Mouse (Mus musculus) forebrain, embryonic 14.5 days (tissue): ENCODE measurements at regions not wholly inside any gene's neighbourhood (a gene's known extent, or its start where the extent isn't known, plus 50 kb on each side); places are given as distances from the start of the nearest gene placed in this dataset.

Source experiments
- ATAC-seq: fragments of 200-750 bp; cut with Nextera tagmentation; 2 replicates; pipeline ENCODE4 v1.8.0; 2017; ENCODE audit warnings: mild to moderate bottlenecking, moderate library complexity
- DNase-seq: peaks from one replicate; pipeline ENCODE4 v3.0.0-alpha.2; 2015; ENCODE audit warnings: low spot score
- H3K27ac ChIP-seq: fragments of 300-500 bp; sonication (generic); 2 replicates; pipeline ENCODE4 v1.5.1; 2014; ENCODE audit warnings: low read depth, mild to moderate bottlenecking, control low read depth, low read length, moderate library complexity
- H3K27me3 ChIP-seq: fragments of 300-500 bp; sonication (generic); replicated peaks from 2 replicates; pipeline ENCODE4 v1.6.1; 2014; ENCODE audit warnings: low read length, control low read depth, mixed read lengths; ENCODE audit not compliant: control insufficient read depth, insufficient read depth
- H3K36me3 ChIP-seq: fragments of 300-500 bp; sonication (generic); 2 replicates; pipeline ENCODE4 v1.6.1; 2014; ENCODE audit warnings: low read length, control low read depth; ENCODE audit not compliant: control insufficient read depth, insufficient read depth
- H3K4me1 ChIP-seq: fragments of 300-500 bp; sonication (generic); 2 replicates; pipeline ENCODE4 v1.6.1; 2014; ENCODE audit warnings: antibody characterized with exemption, low read length, control low read depth; ENCODE audit not compliant: control insufficient read depth, insufficient read depth
- H3K4me2 ChIP-seq: fragments of 300-500 bp; sonication (generic); 2 replicates; pipeline ENCODE4 v1.6.1; 2014; ENCODE audit warnings: mild to moderate bottlenecking, control low read depth, low read length
- H3K4me3 ChIP-seq: fragments of 300-500 bp; sonication (generic); 2 replicates; pipeline ENCODE4 v1.5.1; 2014; ENCODE audit warnings: low read depth, low read length, control low read depth
- H3K9ac ChIP-seq: fragments of 300-500 bp; sonication (generic); 2 replicates; pipeline ENCODE4 v1.6.1; 2014; ENCODE audit warnings: mild to moderate bottlenecking, low read length, control low read depth, moderate library complexity
- H3K9me3 ChIP-seq: fragments of 300-500 bp; sonication (generic); replicated peaks from 2 replicates; pipeline ENCODE4 v1.6.1; 2016; ENCODE audit warnings: low read length, control low read depth, mixed read lengths; ENCODE audit not compliant: control insufficient read depth
- WGBS: fragments of 180-500 bp; shearing (Covaris S2); extraction: QIAGEN DNeasy Blood & Tissue Kit; methylation state at CpG from one replicate; pipeline ENCODE4 v1.1.7; 2014; 5-methylcytosine and 5-hydroxymethylcytosine counted together

GRCm38 (mm10) chr13:57145782-57146181 is 250.0 kb upstream of the Trpc7 start:
- 4% methylated on average over 2 of the region's 2 CpGs for WGBS
- H3K4me2 ChIP-seq: no peak overlapping the region
- ATAC-seq (peak; percentile 66), DNase-seq (peak; percentile 71)
- no peak overlapping the region for H3K9ac ChIP-seq
- no peak overlapping the region for H3K27ac ChIP-seq
- no peak overlapping the region for H3K4me3 ChIP-seq
- peaks cover 12% of the 10 kb centered on the region for H3K4me1 ChIP-seq
- H3K9me3 ChIP-seq: no peaks in the 10 kb centered on the region
- H3K36me3 ChIP-seq: no peaks in the 10 kb centered on the region
- H3K27me3 ChIP-seq: no peaks in the 10 kb centered on the region

- ATAC-seq: no peak
- DNase-seq: no peak
- WGBS: 54% methylated on average over 5 of the region's 5 CpGs
Observed at GRCm38 (mm10) chr13:57142851-57143250, 247.1 kb upstream of the Trpc7 start.

DNA sequence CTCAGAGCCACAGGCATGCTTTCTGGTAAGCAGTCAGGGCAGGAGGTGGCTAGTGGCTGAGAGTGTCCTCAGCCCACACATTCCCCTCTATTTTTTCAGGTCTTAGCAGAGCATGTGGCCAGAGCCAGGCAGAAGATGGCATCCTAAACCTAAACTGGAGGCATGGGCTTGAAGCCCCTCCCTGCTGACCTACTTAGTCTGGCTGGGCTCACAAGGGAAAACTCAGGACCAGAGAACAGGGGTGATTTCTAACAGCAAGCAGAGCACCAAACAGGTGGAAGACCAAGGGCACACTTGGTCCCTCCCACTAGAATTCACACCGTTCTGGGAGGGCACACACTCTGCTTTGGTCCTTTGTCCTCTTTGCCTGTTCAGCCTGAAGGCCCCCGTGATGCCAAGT is 246.6 kb upstream of the Trpc7 start:
- 10% methylated on average over 2 of the region's 2 CpGs for whole genome bisulfite sequencing
- DNase-seq: no peak
- H3K27ac ChIP-seq: no peak overlapping the region

More at GRCm38 (mm10) chr13:57142851-57143250, 247.1 kb upstream of the Trpc7 start:
- Histone ChIP-seq H3K4me1 (peaks cover 15% of the 10 kb centered on the region), H3K36me3 (no peaks in the 10 kb centered on the region), H3K9me3 (no peaks in the 10 kb centered on the region), H3K27me3 (no peaks in the 10 kb centered on the region), H3K4me3 (no peak overlapping the region), H3K4me2 (no peak overlapping the region), H3K27ac (no peak overlapping the region), H3K9ac (no peak overlapping the region)

DNA sequence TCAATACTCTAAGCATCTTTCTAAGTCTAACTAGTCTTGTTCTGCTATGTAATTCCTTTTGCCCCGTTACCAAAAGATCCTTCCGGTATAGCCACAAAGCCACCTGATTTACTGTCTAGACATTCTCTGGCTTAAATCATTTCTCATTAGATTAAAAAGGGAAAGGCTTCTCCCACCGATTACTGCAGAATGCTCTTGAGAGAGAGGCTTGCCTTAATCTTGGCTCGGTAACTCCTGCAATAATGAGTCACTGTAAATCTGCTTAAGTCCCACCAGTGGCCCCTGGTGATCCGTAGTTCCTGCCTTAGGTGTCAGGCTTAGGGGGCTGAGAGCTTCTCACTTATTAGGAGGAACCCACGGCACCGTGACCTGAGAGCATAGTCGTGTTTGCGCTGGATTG is 220.1 kb upstream of the Trpc7 start:
- Histone ChIP-seq H3K4me3 (no peak overlapping the region), H3K9me3 (no peaks in the 10 kb centered on the region), H3K36me3 (no peaks in the 10 kb centered on the region), H3K27me3 (no peaks in the 10 kb centered on the region), H3K4me1 (no peaks in the 10 kb centered on the region), H3K4me2 (no peak overlapping the region), H3K27ac (no peak overlapping the region), H3K9ac (no peak overlapping the region)
- ATAC-seq (no peak), DNase-seq (no peak)
- 59% methylated on average over 9 of the region's 9 CpGs for WGBS

More for the DNA sequence above, 246.6 kb upstream of the Trpc7 start:
- no peak for ATAC-seq
- Histone ChIP-seq H3K27me3 (no peaks in the 10 kb centered on the region), H3K9ac (no peak overlapping the region), H3K9me3 (no peaks in the 10 kb centered on the region), H3K36me3 (no peaks in the 10 kb centered on the region), H3K4me2 (no peak overlapping the region), H3K4me1 (peaks cover 15% of the 10 kb centered on the region), H3K4me3 (no peak overlapping the region)

- Histone ChIP-seq H3K27me3 (no peaks in the 10 kb centered on the region), H3K36me3 (no peaks in the 10 kb centered on the region), H3K9me3 (no peaks in the 10 kb centered on the region), H3K9ac (peak overlapping the region; percentile 37), H3K4me1 (peaks cover 11% of the 10 kb centered on the region), H3K27ac (0 out of 2 replicates have a peak overlapping the region, but pooled peaks have one; percentile 21), H3K4me3 (no peak overlapping the region), H3K4me2 (peak overlapping the region; percentile 23; the same call in 1 of the 2 replicates)
- WGBS: 2% methylated on average over 12 of the region's 12 CpGs
- ATAC-seq: no peak
- DNase-seq: peak; percentile 48
Observed at GRCm38 (mm10) chr13:57107956-57108355, 212.2 kb upstream of the Trpc7 start.

DNA sequence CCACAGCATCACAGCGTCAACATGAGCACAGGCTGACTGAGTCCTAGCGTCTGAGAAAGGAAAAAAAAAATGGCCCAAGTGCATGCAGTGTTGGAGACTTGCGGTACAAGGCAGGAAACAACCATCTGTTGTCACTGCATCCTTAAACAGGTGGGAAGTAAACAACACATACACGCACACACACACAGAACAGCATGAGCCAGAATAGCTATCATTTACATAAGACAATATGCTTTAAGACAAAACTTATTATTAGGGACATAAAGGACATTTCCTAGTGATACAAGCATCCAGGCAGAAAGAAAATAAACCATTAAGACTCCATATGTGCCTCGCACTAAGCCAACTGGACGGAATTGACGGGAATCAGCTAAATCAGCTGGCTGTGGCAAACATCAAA is 203.8 kb upstream of the Trpc7 start:
- no peak overlapping the region for H3K27ac ChIP-seq
- WGBS: 62% methylated on average over 7 of the region's 7 CpGs
- no peaks in the 10 kb centered on the region for H3K36me3 ChIP-seq
- peaks cover 7% of the 10 kb centered on the region; the same call in 1 of the 2 replicates for H3K4me1 ChIP-seq
- no peaks in the 10 kb centered on the region for H3K27me3 ChIP-seq
- no peak overlapping the region for H3K9ac ChIP-seq
- DNase-seq: peak; percentile 62
- H3K4me3 ChIP-seq: no peak overlapping the region
- ATAC-seq: peak; percentile 60
- H3K4me2 ChIP-seq: no peak overlapping the region
- H3K9me3 ChIP-seq: no peaks in the 10 kb centered on the region

- Histone ChIP-seq H3K4me2 (no peak overlapping the region), H3K9ac (no peak overlapping the region), H3K27ac (no peak overlapping the region), H3K27me3 (no peaks in the 10 kb centered on the region), H3K36me3 (no peaks in the 10 kb centered on the region), H3K4me1 (no peaks in the 10 kb centered on the region), H3K9me3 (no peaks in the 10 kb centered on the region), H3K4me3 (no peak overlapping the region)
- ATAC-seq: no peak
- no peak for DNase-seq
- 94% methylated on average over 8 of the region's 8 CpGs for WGBS
Observed at GRCm38 (mm10) chr13:57091886-57092285, 196.1 kb upstream of the Trpc7 start.

- 86% methylated on average over 13 of the region's 13 CpGs for WGBS
Observed at GRCm38 (mm10) chr13:57089381-57090075, 193.7 kb upstream of the Trpc7 start.

DNA sequence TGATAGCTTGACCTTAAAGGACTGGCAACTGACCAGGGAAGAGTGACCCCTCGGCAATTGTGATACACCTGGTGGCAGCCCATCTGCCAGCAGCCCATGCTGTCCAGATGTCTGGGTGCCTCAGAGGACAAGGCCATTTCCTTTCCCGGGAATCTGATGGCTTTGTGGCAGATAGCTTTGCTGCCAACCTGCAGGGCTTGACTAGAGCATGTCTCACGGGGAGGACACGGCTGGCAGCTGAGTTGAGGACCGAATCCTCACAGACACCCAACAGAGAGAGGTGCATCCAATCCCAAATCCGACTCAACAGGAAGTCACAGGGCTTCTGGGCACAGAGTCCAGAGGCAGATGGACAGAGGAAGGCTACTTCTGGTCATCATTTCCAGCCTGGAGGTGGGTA is 192.2 kb upstream of the Trpc7 start:
- no peak overlapping the region for H3K4me2 ChIP-seq
- DNase-seq (no peak), ATAC-seq (no peak)
- H3K27me3 ChIP-seq: no peaks in the 10 kb centered on the region
- no peaks in the 10 kb centered on the region for H3K36me3 ChIP-seq
- H3K4me3 ChIP-seq: no peak overlapping the region
- H3K9me3 ChIP-seq: no peaks in the 10 kb centered on the region
- H3K27ac ChIP-seq: no peak overlapping the region
- H3K4me1 ChIP-seq: no peaks in the 10 kb centered on the region
- WGBS: 87% methylated on average over 6 of the region's 6 CpGs
- H3K9ac ChIP-seq: no peak overlapping the region

More at GRCm38 (mm10) chr13:57089381-57090075, 193.7 kb upstream of the Trpc7 start:
- ATAC-seq (no peak), DNase-seq (no peak)
- H3K4me3 ChIP-seq: no peak overlapping the region
- no peaks in the 10 kb centered on the region for H3K27me3 ChIP-seq
- no peaks in the 10 kb centered on the region for H3K36me3 ChIP-seq
- H3K4me2 ChIP-seq: no peak overlapping the region
- H3K9ac ChIP-seq: no peak overlapping the region
- H3K4me1 ChIP-seq: no peaks in the 10 kb centered on the region
- no peak overlapping the region for H3K27ac ChIP-seq
- no peaks in the 10 kb centered on the region for H3K9me3 ChIP-seq
